Mouse (Mus musculus): ENCODE results near the gene Msi2. TPM values are rescaled to one million over a fixed set of nuclear protein-coding genes. Genes with fewer than 3 reads are reported as not detected.
A peak's percentile ranks its signal among the peaks of the same experiment; 100 is the strongest.

The Msi2 gene
- total and polyA plus RNA-seq, 2 experiments from 2014 or later, result 26.9 to 133 TPM

GRCm38 (mm10) chr11:88291688-88292087 lies 426.6 kb downstream of the Msi2 start:
- Histone ChIP-seq H3K36me3 (ENCODE audit: insufficient read depth, low read length) (no peaks in the 10 kb centered on the region), H3K9ac (replicated peaks; ENCODE audit: low read length, poor library complexity, severe bottlenecking) (no peak overlapping the region), H3K4me3 (ENCODE audit: low read depth, low read length) (no peak overlapping the region), H3K4me1 (ENCODE audit: insufficient read depth, low read length) (no peaks in the 10 kb centered on the region; the same call in 1 of the 2 replicates), H3K4me2 (ENCODE audit: low read depth, low read length, poor library complexity, severe bottlenecking) (no peak overlapping the region), H3K27ac (ENCODE audit: low read depth, low read length) (no peak overlapping the region), H3K9me3 (ENCODE audit: low read length) (no peaks in the 10 kb centered on the region), H3K27me3 (ENCODE audit: insufficient read depth, low read length) (no peaks in the 10 kb centered on the region)
- no peak for ATAC-seq (ENCODE audit: low FRiP score)
- TF ChIP-seq CTCF (IDR thresholded peaks at IDR 0.05), result peak; percentile 86
- 43% methylated on average over 4 of the region's 4 CpGs for WGBS
- DNase-seq (ENCODE audit: low spot score), result peak; percentile 77

- H3K9me3 ChIP-seq (ENCODE audit: low read length), result no peaks in the 10 kb centered on the region
- DNase-seq (ENCODE audit: low spot score) (no peak), ATAC-seq (ENCODE audit: low FRiP score) (no peak)
- H3K9ac ChIP-seq (replicated peaks; ENCODE audit: low read length, poor library complexity, severe bottlenecking), result no peak overlapping the region
- no peaks in the 10 kb centered on the region; the same call in 1 of the 2 replicates for H3K4me1 ChIP-seq (ENCODE audit: insufficient read depth, low read length)
- no peak overlapping the region for H3K4me3 ChIP-seq (ENCODE audit: low read depth, low read length)
- no peak overlapping the region for H3K27ac ChIP-seq (ENCODE audit: low read depth, low read length)
- H3K4me2 ChIP-seq (ENCODE audit: low read depth, low read length, poor library complexity, severe bottlenecking), result no peak overlapping the region
- H3K27me3 ChIP-seq (ENCODE audit: insufficient read depth, low read length), result no peaks in the 10 kb centered on the region
- WGBS, result 66% methylated on average over 4 of the region's 4 CpGs
- no peak for TF ChIP-seq CTCF (IDR thresholded peaks at IDR 0.05)
- H3K36me3 ChIP-seq (ENCODE audit: insufficient read depth, low read length), result no peaks in the 10 kb centered on the region
These were observed 427.1 kb downstream of the Msi2 start for GRCm38 (mm10) chr11:88291245-88291644.

Small RNA genes lying within 50 kb of the gene (microRNA-seq; reads per million reads assigned to microRNA genes)
- gene Mir378b (ENCODE audit: borderline number of aligned reads), result not detected

Other genes starting within 250 kb of the Msi2 start
- 48.2 and 56.6 TPM in 2 replicates for gene Akap1, start 146.1 kb upstream of the Msi2 start, total RNA-seq (2014; rRNA removed)
- 24.4 and 24.7 TPM in 2 replicates for gene Akap1, start 146.1 kb upstream of the Msi2 start, polyA plus RNA-seq (2015; fragmentation: Nextera tagmentation; extraction: Ambion mirVana)
- 32.4 and 37.1 TPM in 2 replicates for gene Scpep1, start 237.0 kb upstream of the Msi2 start, total RNA-seq (2014; rRNA removed)
- gene Scpep1, start 237.0 kb upstream of the Msi2 start, polyA plus RNA-seq (2015; fragmentation: Nextera tagmentation; extraction: Ambion mirVana), result 27.2 and 29.2 TPM in 2 replicates
- gene Elobl, start 248.4 kb upstream of the Msi2 start, total RNA-seq (2014; rRNA removed), result 0.44 TPM in 1 of 2 replicates, not detected in the other
- gene Elobl, start 248.4 kb upstream of the Msi2 start, polyA plus RNA-seq (2015; fragmentation: Nextera tagmentation; extraction: Ambion mirVana), result not detected in 2 replicates